Mouse (Mus musculus) mouse embryonic stem cell (cell line): ENCODE measurements at regions not wholly inside any gene's neighbourhood (a gene's known extent, or its start where the extent isn't known, plus 50 kb on each side); places are given as distances from the start of the nearest gene placed in this dataset.
"Not testable (repeated sequence)": the region's sequence is repeated elsewhere in the genome, so short reads cannot be mapped to it uniquely, and the experiment has no call there.

ENCODE experiments used
- in situ Hi-C, 2 experiments: fragments of 300-500 bp; cut with MboI; formaldehyde crosslinking; loops; 1 replicate in 1 of 2; 3 replicates in 1 of 2; pipeline ENCODE4 v1.14.3; 2019 to 2020; ENCODE audit warnings: low sequenced_read_pairs in 2 of 2, low pct_unique_long_range_greater_than_20kb in 1 of 2, mixed read lengths in 1 of 2; ENCODE audit not compliant: unreplicated experiment in 1 of 2

GRCm38 (mm10) chr17:16516173-16516572 lies 547.7 kb upstream of the Zfp960 start:
- in situ Hi-C loops = no loop called here

GRCm38 (mm10) chr17:16493951-16494350 lies 570.0 kb upstream of the Zfp960 start:
- in situ Hi-C loops = no loop called here

DNA sequence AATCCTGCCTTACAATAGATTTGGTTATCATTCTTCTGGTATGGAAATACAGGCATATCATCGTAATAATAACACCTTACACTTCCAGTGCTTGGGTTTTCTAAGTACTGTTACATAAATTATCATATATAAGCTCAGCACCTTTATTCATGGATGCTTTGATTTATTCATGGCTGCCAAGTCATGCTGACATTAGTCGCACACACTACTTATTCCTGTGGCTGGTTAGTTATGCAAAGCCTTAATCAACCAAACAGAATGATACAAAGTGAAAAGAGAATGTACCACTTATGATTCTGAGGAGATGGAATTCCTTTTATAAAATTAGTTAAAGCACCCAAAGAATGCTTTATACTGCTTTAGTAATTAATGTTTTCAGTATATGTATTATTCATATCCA lies 570.4 kb upstream of the Zfp960 start:
- in situ Hi-C loops = no loop called here

- in situ Hi-C loops = no loop called here
These were observed 571.4 kb upstream of the Zfp960 start for GRCm38 (mm10) chr17:16492551-16492950.

GRCm38 (mm10) chr17:16486355-16486754 lies 577.6 kb upstream of the Zfp960 start:
- in situ Hi-C loops = no loop called here

- in situ Hi-C loops = no loop called here
These were observed 579.9 kb upstream of the Zfp960 start for GRCm38 (mm10) chr17:16483976-16484375.

DNA sequence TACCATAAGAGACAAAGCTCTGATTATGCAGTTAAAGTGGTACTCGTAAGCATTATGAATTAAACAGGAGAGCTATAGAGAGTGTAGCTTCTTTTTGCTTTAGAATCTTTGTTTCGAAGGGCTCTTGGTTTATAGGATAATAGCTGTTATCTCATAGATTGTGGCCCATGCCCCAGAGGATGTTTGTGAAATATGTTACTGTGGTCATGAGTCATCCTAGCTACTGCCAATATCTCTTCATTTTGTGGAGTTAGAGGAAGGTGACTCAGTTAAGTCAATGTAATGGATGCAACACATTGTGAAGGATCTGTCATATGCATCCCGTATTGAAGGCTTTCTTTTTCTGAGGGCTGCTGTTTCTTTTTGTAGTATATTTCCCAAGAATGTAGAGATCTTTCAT lies 582.2 kb upstream of the Zfp960 start:
- in situ Hi-C loops = no loop called here

DNA sequence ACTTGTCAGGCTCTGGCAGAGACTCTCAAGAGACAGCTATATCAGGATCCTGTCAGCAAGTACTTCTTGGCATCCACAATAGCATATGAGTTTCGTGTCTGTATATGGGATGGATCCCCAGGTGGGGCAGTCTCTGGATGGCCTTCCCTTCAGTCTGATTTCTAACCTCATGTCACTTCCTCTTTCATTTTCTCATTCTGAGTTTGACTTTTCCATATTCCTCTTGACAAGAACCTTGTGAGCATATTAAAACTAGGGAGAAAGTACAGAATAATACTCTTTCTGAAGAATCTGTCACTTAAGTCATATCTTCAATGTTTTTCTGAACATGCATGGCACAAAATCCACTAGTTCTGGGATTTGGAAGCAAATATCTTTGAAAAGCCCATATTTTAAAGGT lies 583.3 kb upstream of the Zfp960 start:
- in situ Hi-C loops = no loop called here

GRCm38 (mm10) chr17:16461208-16461607 lies 602.7 kb upstream of the Zfp960 start:
- in situ Hi-C loops = loop anchor here in 1 of 2 experiments (25.0 kb wide), 1 partner anchor 451 kb away; no protein-coding TSS in a partner anchor

GRCm38 (mm10) chr17:16453098-16453497 lies 610.8 kb upstream of the Zfp960 start:
- in situ Hi-C loops = loop anchor here in 1 of 2 experiments (25.0 kb wide), 1 partner anchor 459 kb away; no protein-coding TSS in a partner anchor

DNA sequence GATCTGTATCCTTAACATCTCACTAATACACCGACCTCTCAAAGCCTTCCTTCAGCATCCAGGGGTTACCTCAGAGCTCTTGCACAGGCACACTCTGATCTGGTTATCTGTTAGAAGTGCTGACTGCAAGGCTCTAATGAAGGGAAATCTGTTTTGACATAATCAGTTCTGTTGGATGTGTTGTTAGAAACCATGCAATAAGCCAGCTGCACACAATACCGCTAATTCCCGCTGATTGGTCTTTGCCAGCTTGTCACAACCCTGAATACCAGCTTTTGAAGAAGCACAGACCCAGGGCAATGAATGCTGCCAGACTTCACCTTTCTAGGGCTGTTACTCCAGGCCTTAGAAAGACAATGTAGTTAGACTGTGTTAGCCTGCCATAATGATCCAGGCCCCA lies 613.7 kb upstream of the Rgmb start:
- in situ Hi-C loops = no loop called here

DNA sequence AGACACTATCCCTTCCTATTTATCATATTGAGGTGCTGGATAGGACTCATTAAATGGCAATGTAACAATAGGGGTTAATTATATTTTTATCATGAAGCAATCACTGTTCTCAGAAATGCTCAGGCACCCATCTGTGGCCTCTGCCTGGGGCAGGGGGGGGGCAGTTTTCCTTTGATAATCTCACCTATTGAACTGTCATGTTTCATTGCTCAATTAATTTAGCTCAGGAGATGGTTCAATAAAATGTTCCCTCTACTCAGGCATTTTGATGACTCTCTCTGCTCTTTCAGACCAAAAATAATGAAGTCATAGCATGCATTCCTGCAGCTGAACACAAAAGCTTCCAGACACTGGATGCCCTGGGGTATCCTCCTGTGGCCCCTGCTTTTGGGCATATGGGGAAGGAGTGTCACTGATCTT lies 564.4 kb upstream of the Rgmb start:
- in situ Hi-C loops = no loop called here

GRCm38 (mm10) chr17:16374855-16375221 lies 544.0 kb upstream of the Rgmb start:
- in situ Hi-C loops = not testable (repeated sequence)

- in situ Hi-C loops = not testable (repeated sequence)
These were observed 543.4 kb upstream of the Rgmb start for GRCm38 (mm10) chr17:16374119-16374854.

DNA sequence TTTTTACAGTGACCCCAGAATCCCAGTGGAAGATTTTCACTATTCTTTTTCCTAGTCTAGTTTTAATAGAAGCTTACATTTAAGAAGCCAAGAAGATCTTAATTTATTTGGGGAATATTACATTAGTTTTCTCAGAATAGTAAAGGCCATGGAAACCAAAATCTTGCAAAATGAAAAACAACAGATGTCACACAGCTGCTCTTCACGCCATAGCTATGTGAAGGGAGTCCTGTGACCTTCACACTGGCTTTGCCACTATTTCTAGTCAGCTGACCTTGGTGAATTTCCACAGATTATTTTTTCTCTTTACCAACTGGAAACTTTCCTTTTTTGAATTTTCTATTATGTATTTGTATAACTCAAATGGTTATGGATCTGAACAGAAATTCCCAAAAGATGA lies 542.1 kb upstream of the Rgmb start:
- in situ Hi-C loops = no loop called here

GRCm38 (mm10) chr17:16344061-16344460 lies 513.2 kb upstream of the Rgmb start:
- in situ Hi-C loops = no loop called here

DNA sequence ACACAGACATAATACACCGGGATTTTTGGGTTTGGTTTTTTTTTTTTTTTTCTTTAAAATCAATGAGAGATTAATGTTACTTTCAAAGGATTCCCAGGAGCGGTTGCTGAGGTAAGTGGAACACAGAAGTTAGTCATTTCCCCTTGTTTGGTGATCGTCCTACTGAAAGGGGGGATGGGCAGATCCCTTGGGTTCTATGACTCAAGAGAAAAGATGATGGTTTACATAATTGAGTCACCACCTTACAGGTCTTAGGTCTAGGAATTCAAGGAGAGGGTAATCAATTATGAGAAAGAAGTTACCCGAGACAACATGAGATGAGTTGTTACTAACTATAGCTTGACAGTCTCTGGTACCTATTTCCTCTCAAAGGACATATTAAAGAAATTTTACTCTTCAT lies 511.9 kb upstream of the Rgmb start:
- in situ Hi-C loops = no loop called here

- in situ Hi-C loops = no loop called here
These were observed 509.1 kb upstream of the Rgmb start for GRCm38 (mm10) chr17:16339720-16340470.

DNA sequence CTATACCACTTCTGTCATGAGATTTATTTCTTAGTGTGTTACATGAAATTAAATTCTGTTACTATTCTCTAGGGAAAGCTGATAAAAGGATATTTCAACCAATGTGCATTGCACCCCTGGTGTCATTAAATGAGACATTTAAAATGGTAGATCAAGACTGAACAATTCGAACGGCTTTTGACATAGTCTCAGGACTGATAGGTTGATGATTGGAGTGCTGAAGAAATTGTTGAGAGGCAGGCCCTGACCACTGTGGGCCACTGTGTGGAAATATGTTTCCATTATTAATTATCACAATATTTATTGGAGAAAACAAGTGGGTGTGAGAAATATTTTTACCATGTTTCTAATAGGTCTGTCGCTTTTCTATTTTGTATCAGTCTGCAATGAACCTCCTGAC lies 481.1 kb upstream of the Rgmb start:
- in situ Hi-C loops = no loop called here
